Mouse (Mus musculus): ENCODE results near the gene Ets2. TPM values are rescaled to one million over a fixed set of nuclear protein-coding genes. Genes with fewer than 3 reads are reported as not detected.
"Not testable (repeated sequence)": the region's sequence is repeated elsewhere in the genome, so short reads cannot be mapped to it uniquely, and the experiment has no call there.

Gene Ets2
- total RNA-seq, 1 experiment, result 12.8 TPM

DNA sequence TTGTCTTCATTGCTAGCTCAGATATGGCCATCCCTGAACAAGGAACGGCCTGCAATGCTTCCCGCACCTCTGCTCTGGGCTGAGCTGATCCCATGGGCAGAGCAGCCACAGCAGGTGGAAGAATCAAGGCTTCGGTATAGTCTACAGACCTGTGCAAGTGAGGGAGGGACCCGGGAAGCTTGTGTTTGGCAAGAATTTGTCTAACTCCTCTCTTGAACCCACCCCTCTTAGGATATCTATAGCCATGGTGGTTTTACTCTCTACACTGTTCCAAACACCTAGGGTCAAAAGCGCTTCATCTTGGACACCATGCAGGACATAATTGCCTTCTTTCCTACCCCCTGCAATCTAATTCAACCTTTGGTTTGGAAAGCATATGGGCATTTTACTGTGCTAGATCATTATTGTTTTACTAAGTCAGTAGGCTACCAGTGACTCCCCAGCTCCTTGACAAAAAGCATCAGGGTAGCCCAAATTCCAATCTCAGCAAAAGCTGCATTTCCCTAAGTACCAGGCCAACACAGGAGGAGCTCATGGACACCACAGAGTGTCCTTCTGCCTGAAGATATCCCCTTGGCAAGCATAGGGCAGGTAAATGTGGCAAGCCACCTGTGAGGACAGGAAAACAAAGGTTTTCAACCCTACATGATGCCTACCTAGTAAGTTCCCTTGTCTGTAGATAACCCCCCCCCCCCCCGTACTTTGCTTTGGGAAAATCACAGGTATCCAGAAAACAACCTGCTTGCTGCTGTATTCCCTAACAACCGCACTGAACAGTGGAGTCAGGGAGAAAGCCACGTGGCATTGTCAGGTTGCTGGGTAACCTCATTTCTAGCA is 57.5 kb downstream of the Ets2 start:
- in situ Hi-C loops (cut with MboI; ENCODE audit: low sequenced_read_pairs in 2 of 2, unreplicated experiment in 2 of 2), result no loop called here
- H3K4me3 ChIP-seq (ENCODE audit: insufficient read depth in 1 of 2, low read depth in 1 of 2, low read length in 2 of 2, poor library complexity in 1 of 2, severe bottlenecking in 1 of 2), result no peak overlapping the region
- H3K36me3 ChIP-seq (ENCODE audit: control insufficient read depth, insufficient read depth, low read length, poor library complexity, severe bottlenecking), result no peaks in the 10 kb centered on the region
- DNase-seq (ENCODE audit: low read depth, low spot score), result no peak
- no peak overlapping the region for H3K9ac ChIP-seq (ENCODE audit: insufficient read depth, low read depth, low read length, poor library complexity, severe bottlenecking)
- peaks cover 8 to 13% of the 10 kb centered on the region in 2 experiments for H3K4me1 ChIP-seq (ENCODE audit: control insufficient read depth in 2 of 2, insufficient read depth in 2 of 2, low read length in 2 of 2, poor library complexity in 1 of 2)
- no peak for TF ChIP-seq ZC3H11A (IDR thresholded peaks at IDR 0.05; ENCODE audit: borderline replicate concordance, low read depth, low read length)
- H3K27ac ChIP-seq (ENCODE audit: insufficient read depth, low read depth, low read length, poor library complexity, severe bottlenecking), result no peak overlapping the region
- no peaks in the 10 kb centered on the region for H3K9me3 ChIP-seq (ENCODE audit: control insufficient read depth, insufficient read depth, low read depth, low read length)

- H3K4me3 ChIP-seq (ENCODE audit: insufficient read depth in 1 of 2, low read depth in 1 of 2, low read length in 2 of 2, poor library complexity in 1 of 2, severe bottlenecking in 1 of 2), result no peak overlapping the region
- H3K9me3 ChIP-seq (ENCODE audit: control insufficient read depth, insufficient read depth, low read depth, low read length), result no peaks in the 10 kb centered on the region
- no peak for DNase-seq (ENCODE audit: low read depth, low spot score)
- in situ Hi-C loops (cut with MboI; ENCODE audit: low sequenced_read_pairs in 2 of 2, unreplicated experiment in 2 of 2), result no loop called here
- no peaks in the 10 kb centered on the region for H3K36me3 ChIP-seq (ENCODE audit: control insufficient read depth, insufficient read depth, low read length, poor library complexity, severe bottlenecking)
- H3K27ac ChIP-seq (ENCODE audit: insufficient read depth, low read depth, low read length, poor library complexity, severe bottlenecking), result no peak overlapping the region
- peaks cover 11 to 13% of the 10 kb centered on the region in 2 experiments for H3K4me1 ChIP-seq (ENCODE audit: control insufficient read depth in 2 of 2, insufficient read depth in 2 of 2, low read length in 2 of 2, poor library complexity in 1 of 2)
- TF ChIP-seq HCFC1 (IDR thresholded peaks at IDR 0.05; ENCODE audit: borderline replicate concordance, insufficient read depth, low read length) (no peak), MAFK (IDR thresholded peaks at IDR 0.05; ENCODE audit: insufficient read depth, low read depth, low read length) (no peak), CHD2 (IDR thresholded peaks at IDR 0.05; ENCODE audit: low read depth, low read length) (no peak)
- no peak overlapping the region for H3K9ac ChIP-seq (ENCODE audit: insufficient read depth, low read depth, low read length, poor library complexity, severe bottlenecking)
Observed at GRCm38 (mm10) chr16:95759988-95760391, 58.1 kb downstream of the Ets2 start.

DNA sequence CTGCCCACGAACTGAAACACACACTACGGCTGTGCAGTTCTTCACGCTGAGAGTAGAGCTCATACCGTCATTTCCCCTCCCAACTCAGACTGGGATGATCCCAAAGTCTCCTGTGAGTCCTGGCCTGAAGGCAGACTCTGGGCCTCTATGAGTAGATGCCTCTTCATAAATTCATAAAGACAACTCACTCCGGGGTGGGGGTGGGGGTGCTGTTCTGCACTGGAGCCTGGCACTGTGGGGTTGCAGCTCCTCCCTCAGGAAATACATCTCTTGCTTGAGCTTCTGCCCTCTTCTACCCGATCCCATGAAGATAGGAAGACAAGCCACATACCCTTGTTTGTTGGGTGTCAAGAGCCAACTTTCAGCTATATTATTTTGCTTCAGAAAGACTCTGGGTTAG is 59.9 kb downstream of the Ets2 start:
- no peak overlapping the region for H3K4me3 ChIP-seq (ENCODE audit: insufficient read depth in 1 of 2, low read depth in 1 of 2, low read length in 2 of 2, poor library complexity in 1 of 2, severe bottlenecking in 1 of 2)
- H3K4me1 ChIP-seq (ENCODE audit: control insufficient read depth in 2 of 2, insufficient read depth in 2 of 2, low read length in 2 of 2, poor library complexity in 1 of 2), result peaks cover 12 to 19% of the 10 kb centered on the region in 2 experiments
- in situ Hi-C loops (cut with MboI; ENCODE audit: low sequenced_read_pairs in 2 of 2, unreplicated experiment in 2 of 2), result no loop called here
- H3K9me3 ChIP-seq (ENCODE audit: control insufficient read depth, insufficient read depth, low read depth, low read length), result no peaks in the 10 kb centered on the region
- no peak overlapping the region for H3K9ac ChIP-seq (ENCODE audit: insufficient read depth, low read depth, low read length, poor library complexity, severe bottlenecking)
- H3K27ac ChIP-seq (ENCODE audit: insufficient read depth, low read depth, low read length, poor library complexity, severe bottlenecking), result no peak overlapping the region
- no peak for DNase-seq (ENCODE audit: low read depth, low spot score)
- no peak for TF ChIP-seq ZC3H11A (IDR thresholded peaks at IDR 0.05; ENCODE audit: borderline replicate concordance, low read depth, low read length)
- no peak for TF ChIP-seq ZNF384 (IDR thresholded peaks at IDR 0.05; ENCODE audit: low read depth, low read length)
- no peak for TF ChIP-seq CHD2 (IDR thresholded peaks at IDR 0.05; ENCODE audit: low read depth, low read length)
- no peak for TF ChIP-seq HCFC1 (IDR thresholded peaks at IDR 0.05; ENCODE audit: borderline replicate concordance, insufficient read depth, low read length)
- no peak for TF ChIP-seq MAFK (IDR thresholded peaks at IDR 0.05; ENCODE audit: insufficient read depth, low read depth, low read length)
- H3K36me3 ChIP-seq (ENCODE audit: control insufficient read depth, insufficient read depth, low read length, poor library complexity, severe bottlenecking), result no peaks in the 10 kb centered on the region

DNA sequence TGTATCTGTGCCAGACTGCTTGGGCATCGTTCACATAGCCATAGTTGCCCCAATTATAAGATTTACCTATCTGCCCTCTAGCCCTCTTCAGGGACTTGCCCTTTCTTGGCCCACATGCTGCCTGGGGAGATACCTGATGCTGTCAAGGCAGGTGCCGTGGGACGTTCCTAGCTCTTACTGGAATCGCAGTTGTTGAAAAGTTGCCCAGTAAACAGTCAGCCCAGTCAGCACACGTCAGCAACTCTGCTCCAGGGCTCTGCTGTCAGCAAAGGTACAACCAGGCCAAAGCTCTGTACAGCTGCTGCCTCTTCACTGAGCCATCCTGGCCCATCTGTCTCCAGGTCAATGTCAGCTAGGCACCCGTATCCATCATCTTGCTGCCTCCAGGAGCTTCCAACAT is 61.3 kb downstream of the Ets2 start:
- Histone ChIP-seq H3K4me3 (ENCODE audit: insufficient read depth in 1 of 2, low read depth in 1 of 2, low read length in 2 of 2, poor library complexity in 1 of 2, severe bottlenecking in 1 of 2) (no peak overlapping the region), H3K27ac (ENCODE audit: insufficient read depth, low read depth, low read length, poor library complexity, severe bottlenecking) (no peak overlapping the region), H3K4me1 (ENCODE audit: control insufficient read depth in 2 of 2, insufficient read depth in 2 of 2, low read length in 2 of 2, poor library complexity in 1 of 2) (peaks cover 12 to 28% of the 10 kb centered on the region in 2 experiments), H3K36me3 (ENCODE audit: control insufficient read depth, insufficient read depth, low read length, poor library complexity, severe bottlenecking) (no peaks in the 10 kb centered on the region), H3K9me3 (ENCODE audit: control insufficient read depth, insufficient read depth, low read depth, low read length) (no peaks in the 10 kb centered on the region), H3K9ac (ENCODE audit: insufficient read depth, low read depth, low read length, poor library complexity, severe bottlenecking) (no peak overlapping the region)
- in situ Hi-C loops (cut with MboI; ENCODE audit: low sequenced_read_pairs in 2 of 2, unreplicated experiment in 2 of 2), result no loop called here
- DNase-seq (ENCODE audit: low read depth, low spot score), result no peak
- no peak for TF ChIP-seq HCFC1 (IDR thresholded peaks at IDR 0.05; ENCODE audit: borderline replicate concordance, insufficient read depth, low read length)
- no peak for TF ChIP-seq MAFK (IDR thresholded peaks at IDR 0.05; ENCODE audit: insufficient read depth, low read depth, low read length)

DNA sequence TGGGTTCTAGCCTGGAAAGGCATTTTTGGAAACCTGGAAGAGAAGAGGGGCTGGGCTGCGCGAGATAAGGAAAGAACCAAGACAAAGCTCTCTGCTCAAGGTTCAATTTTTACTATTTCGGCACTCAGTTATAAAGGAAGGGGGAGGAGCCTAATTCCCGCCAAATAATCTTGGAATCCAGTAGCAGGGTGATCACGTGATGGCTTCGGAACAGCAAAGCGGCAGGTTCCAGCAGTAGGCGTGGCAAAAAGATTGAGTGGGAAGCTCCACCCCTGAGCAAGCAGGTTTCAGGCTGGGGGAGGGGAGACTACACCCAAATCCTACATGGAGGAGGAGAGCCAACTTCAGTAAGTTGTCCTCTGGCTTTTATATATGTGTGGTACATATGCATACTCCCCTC is 62.2 kb downstream of the Ets2 start:
- H3K9me3 ChIP-seq (ENCODE audit: control insufficient read depth, insufficient read depth, low read depth, low read length); H3K27ac ChIP-seq (ENCODE audit: insufficient read depth, low read depth, low read length, poor library complexity, severe bottlenecking); H3K36me3 ChIP-seq (ENCODE audit: control insufficient read depth, insufficient read depth, low read length, poor library complexity, severe bottlenecking); in situ Hi-C loops (cut with MboI; ENCODE audit: low sequenced_read_pairs in 2 of 2, unreplicated experiment in 2 of 2); H3K4me3 ChIP-seq (ENCODE audit: insufficient read depth in 1 of 2, low read depth in 1 of 2, low read length in 2 of 2, poor library complexity in 1 of 2, severe bottlenecking in 1 of 2); DNase-seq (ENCODE audit: low read depth, low spot score); H3K9ac ChIP-seq (ENCODE audit: insufficient read depth, low read depth, low read length, poor library complexity, severe bottlenecking): not testable (repeated sequence)
- H3K4me1 ChIP-seq (ENCODE audit: control insufficient read depth in 2 of 2, insufficient read depth in 2 of 2, low read length in 2 of 2, poor library complexity in 1 of 2), result peaks cover 12 to 33% of the 10 kb centered on the region in 2 experiments

All from ES-E14 (cell line).